Mouse (Mus musculus) gastrocnemius, postnatal 25 days (tissue): ENCODE measurements around the gene Pck2. TPM values are rescaled to one million over a fixed set of nuclear protein-coding genes. Genes with fewer than 3 reads are reported as not detected.

Experiments
- total RNA-seq, 2 experiments: library from RNA; stranded (reverse); gene quantifications; 1 replicate in 1 of 2; 2 replicates in 1 of 2; pipeline ENCODE4 v1.2.3; 2021

Gene Pck2
- total RNA-seq, 2 experiments from 2014 or later: 4.7 to 6.9 TPM

Other genes with a start within 250 kb of the Pck2 start
- gene Dhrs4, start 61.5 kb upstream of the Pck2 start, total RNA-seq: 10 to 100 TPM; 42.1 to 47.7 TPM
- under 1 TPM; 0.33 to 0.40 TPM for gene Carmil3, start 49.6 kb upstream of the Pck2 start, total RNA-seq
- gene Cpne6, start 29.8 kb upstream of the Pck2 start, total RNA-seq: not detected
- not detected for gene Nrl, start 15.3 kb upstream of the Pck2 start, total RNA-seq
- 100 to 1,000 TPM in 1 of 2 experiments, 10 to 100 TPM in 1; 97.3 to 105 TPM for gene Dcaf11, start 19.7 kb downstream of the Pck2 start, total RNA-seq
- not detected for gene A730061H03Rik, start 20.1 kb downstream of the Pck2 start, total RNA-seq
- gene Fitm1, start 35.4 kb downstream of the Pck2 start, total RNA-seq: 100 to 1,000 TPM; 329 to 343 TPM
- gene Psme1, start 37.9 kb downstream of the Pck2 start, total RNA-seq: 10 to 100 TPM; 66.4 to 67.6 TPM
- 10 to 100 TPM; 33.4 to 34.1 TPM for gene Emc9, start 45.0 kb downstream of the Pck2 start, total RNA-seq
- 10 to 100 TPM; 42.9 to 58.4 TPM for gene Psme2, start 50.8 kb downstream of the Pck2 start, total RNA-seq
- gene Rnf31, start 51.4 kb downstream of the Pck2 start, total RNA-seq: 10 to 100 TPM; 11.1 to 20.7 TPM
- 1 to 10 TPM; 4.1 to 5.4 TPM for gene Irf9, start 63.3 kb downstream of the Pck2 start, total RNA-seq
- under 1 TPM in 1 of 2 experiments, not detected in 1; 0.54 TPM for gene Rec8, start 77.8 kb downstream of the Pck2 start, total RNA-seq
- gene Ipo4, start 95.7 kb downstream of the Pck2 start, total RNA-seq: 10 to 100 TPM; 56.8 to 76.0 TPM
- 1 to 10 TPM in 1 of 2 experiments, under 1 TPM in 1; 0.72 to 1.2 TPM for gene Gm49378, start 97.6 kb downstream of the Pck2 start, total RNA-seq
- gene Tm9sf1, start 103.5 kb downstream of the Pck2 start, total RNA-seq: 10 to 100 TPM; 15.8 to 17.6 TPM
- gene Tssk4, start 109.9 kb downstream of the Pck2 start, total RNA-seq: under 1 TPM in 1 of 2 experiments, not detected in 1; 0.24 TPM
- 10 to 100 TPM; 15.0 to 17.3 TPM for gene Mdp1, start 120.2 kb downstream of the Pck2 start, total RNA-seq
- 1 to 10 TPM; 2.4 to 3.3 TPM for gene Gmpr2, start 131.7 kb downstream of the Pck2 start, total RNA-seq
- 100 to 1,000 TPM; 180 to 191 TPM for gene Nedd8, start 131.9 kb downstream of the Pck2 start, total RNA-seq
- gene Tinf2, start 141.6 kb downstream of the Pck2 start, total RNA-seq: 1 to 10 TPM; 7.5 to 8.2 TPM
- not detected for gene Tgm1, start 173.7 kb downstream of the Pck2 start, total RNA-seq
- gene Rabggta, start 182.0 kb downstream of the Pck2 start, total RNA-seq: 10 to 100 TPM; 10.3 TPM
- gene Dhrs1, start 205.4 kb downstream of the Pck2 start, total RNA-seq: 10 to 100 TPM; 29.4 to 32.7 TPM
- gene Nop9, start 205.4 kb downstream of the Pck2 start, total RNA-seq: 10 to 100 TPM; 11.3 to 12.0 TPM
- gene Cideb, start 218.2 kb downstream of the Pck2 start, total RNA-seq: not detected
- gene Ltb4r2, start 221.2 kb downstream of the Pck2 start, total RNA-seq: under 1 TPM in 1 of 2 experiments, not detected in 1; 0.10 TPM
- not detected for gene Ltb4r1, start 225.7 kb downstream of the Pck2 start, total RNA-seq
- 1 to 10 TPM; 6.4 to 6.5 TPM for gene Adcy4, start 243.8 kb downstream of the Pck2 start, total RNA-seq
- gene Ripk3, start 248.6 kb downstream of the Pck2 start, total RNA-seq: 1 to 10 TPM; 1.3 to 1.7 TPM